Mouse (Mus musculus) left cerebral cortex, postnatal 25 days (tissue): ENCODE data around the gene Rffl. TPM values are rescaled to one million over a fixed set of nuclear protein-coding genes. Genes with fewer than 3 reads are reported as not detected.

Experiments
- DNase-seq, 2 experiments: peaks; one replicate each; pipeline ENCODE4 v3.0.0; 2022; ENCODE audit warnings: low spot score in 2 of 2, mixed read lengths in 1 of 2
- intact Hi-C: fragments of 180-260 bp; cut with DNase I; formaldehyde crosslinking; loops from one replicate; pipeline ENCODE4 v1.15.1; 2025
- total RNA-seq, 2 experiments: library from RNA; stranded (reverse); gene quantifications; 2 replicates each; pipeline ENCODE4 v1.2.3; 2021

Gene Rffl
- total RNA-seq, 2 experiments from 2014 or later, result 8.6 to 9.7 TPM

- intact Hi-C loops, result no loop called here
- no peak for DNase-seq
Observed at GRCm38 (mm10) chr11:82877726-82878344, 6.8 kb upstream of the Rffl start.

- intact Hi-C loops, result no loop called here
- DNase-seq, result no peak
Observed at GRCm38 (mm10) chr11:82875631-82876030, 4.6 kb upstream of the Rffl start.

- intact Hi-C loops, result loop anchor here (5.0 kb wide), 1 partner anchor 488 kb away; the partner anchor contains the start of gene Tmem132e
- DNase-seq, result no peak
Observed at GRCm38 (mm10) chr11:82874924-82875323, 3.9 kb upstream of the Rffl start.

- intact Hi-C loops, result loop anchor here (1.0 to 5.0 kb wide), 3 partner anchors 38 to 483 kb away; partner anchors contain the start of genes Lig3, Nle1 and Tmem132e
- peak; percentile 30 to 49 for DNase-seq
Observed at GRCm38 (mm10) chr11:82870173-82871030, 608 bp downstream of the Rffl start.

- intact Hi-C loops, result loop anchor here (2.0 to 5.0 kb wide), 2 partner anchors 89 to 482 kb away; partner anchors contain the start of genes Lig3 and Tmem132e
- DNase-seq, result no peak
Observed at GRCm38 (mm10) chr11:82869506-82870172, 1.4 kb downstream of the Rffl start.

DNA sequence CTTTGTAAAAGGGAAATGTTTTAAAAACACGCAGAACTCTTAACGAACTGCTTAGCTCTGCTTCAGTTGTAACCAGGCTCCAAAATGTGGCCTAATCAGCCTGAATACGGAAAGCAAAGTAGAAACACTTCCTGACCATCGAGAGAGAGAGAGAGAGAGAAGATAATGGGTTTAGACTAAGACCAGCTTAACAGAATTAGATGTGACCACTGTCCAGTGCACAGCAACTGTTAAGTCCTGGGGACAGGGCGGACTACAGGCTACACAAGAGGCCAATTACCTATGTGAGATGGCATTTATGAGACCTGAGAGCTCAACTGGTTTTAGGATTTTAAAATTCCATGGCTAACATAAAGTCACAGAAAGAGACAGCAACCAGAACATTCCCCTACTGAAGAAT, 3.1 kb downstream of the Rffl start:
- intact Hi-C loops, result no loop called here

GRCm38 (mm10) chr11:82866850-82867564, 4.0 kb downstream of the Rffl start:
- no peak for DNase-seq
- intact Hi-C loops, result no loop called here

More for the DNA sequence above, 3.1 kb downstream of the Rffl start:
- no peak for DNase-seq

GRCm38 (mm10) chr11:82865957-82866356, 5.1 kb downstream of the Rffl start:
- intact Hi-C loops, result no loop called here
- DNase-seq, result no peak

- intact Hi-C loops, result no loop called here
Observed at GRCm38 (mm10) chr11:82863488-82863931, 7.5 kb downstream of the Rffl start.

GRCm38 (mm10) chr11:82863059-82863458, 8.0 kb downstream of the Rffl start:
- DNase-seq, result no peak
- intact Hi-C loops, result no loop called here

More at GRCm38 (mm10) chr11:82863488-82863931, 7.5 kb downstream of the Rffl start:
- no peak for DNase-seq

DNA sequence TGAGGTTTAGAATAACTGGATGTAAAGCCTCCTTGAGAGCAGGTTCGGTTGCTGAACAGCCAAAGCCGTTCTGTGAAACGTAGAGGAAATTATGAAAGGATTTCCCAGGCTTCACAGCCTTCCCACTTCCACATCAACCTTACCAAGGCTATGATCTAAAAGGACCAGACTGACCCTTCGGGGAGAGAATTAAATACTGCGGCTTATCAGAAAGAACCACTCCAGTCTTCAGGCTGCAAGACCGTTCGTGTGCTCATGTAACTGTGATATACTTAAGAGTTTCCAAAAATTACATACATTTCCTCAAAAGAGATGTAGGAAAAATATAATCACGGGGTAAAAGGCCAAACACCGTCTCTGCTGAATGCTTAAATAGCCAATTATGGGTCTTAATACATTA, 8.4 kb downstream of the Rffl start:
- DNase-seq, result no peak
- intact Hi-C loops, result no loop called here

DNA sequence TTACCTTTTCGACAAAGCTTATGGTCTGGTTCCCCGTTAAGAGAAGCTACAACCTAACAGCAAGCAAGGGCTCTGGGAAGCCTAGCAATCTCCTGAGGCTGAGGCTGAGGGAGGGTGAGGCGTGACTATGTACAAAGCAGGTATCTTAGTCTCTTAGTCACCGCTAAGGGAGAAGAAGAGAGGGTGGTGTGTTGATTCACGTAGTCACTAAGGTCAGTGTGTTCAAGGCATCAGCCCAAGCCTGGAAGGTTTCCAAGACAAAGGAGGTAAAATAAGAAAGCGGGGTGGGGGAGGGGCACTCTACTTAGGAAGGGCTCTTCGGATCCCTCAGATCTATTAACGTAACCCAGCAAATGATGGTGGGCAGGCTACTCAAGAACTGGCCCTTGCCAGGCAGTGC, 9.5 kb downstream of the Rffl start:
- intact Hi-C loops, result no loop called here
- no peak for DNase-seq

DNA sequence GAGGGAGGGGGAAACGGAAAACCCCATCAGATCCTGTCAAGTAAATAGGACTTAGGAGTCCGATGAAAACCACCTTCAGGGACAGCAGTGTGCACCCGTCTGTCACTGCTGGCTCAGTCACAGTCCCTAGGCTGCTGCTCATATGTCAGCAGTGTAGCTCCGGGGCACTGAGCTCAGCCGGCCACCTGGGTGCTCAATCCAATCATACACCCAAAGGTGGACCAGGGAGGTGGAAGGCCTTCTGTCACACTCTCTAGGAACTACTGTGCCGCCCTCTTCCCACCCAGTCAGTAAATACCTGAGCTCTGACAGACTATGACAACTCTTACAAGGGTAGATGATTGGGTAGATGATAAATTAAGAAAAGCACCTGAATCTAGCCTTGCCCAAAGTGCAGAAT, 10.3 kb downstream of the Rffl start:
- intact Hi-C loops, result no loop called here
- DNase-seq, result no peak

- intact Hi-C loops, result no loop called here
- DNase-seq, result peak in 1 of 2 experiments; percentile 11
Observed at GRCm38 (mm10) chr11:82857307-82857848, 13.6 kb downstream of the Rffl start.

DNA sequence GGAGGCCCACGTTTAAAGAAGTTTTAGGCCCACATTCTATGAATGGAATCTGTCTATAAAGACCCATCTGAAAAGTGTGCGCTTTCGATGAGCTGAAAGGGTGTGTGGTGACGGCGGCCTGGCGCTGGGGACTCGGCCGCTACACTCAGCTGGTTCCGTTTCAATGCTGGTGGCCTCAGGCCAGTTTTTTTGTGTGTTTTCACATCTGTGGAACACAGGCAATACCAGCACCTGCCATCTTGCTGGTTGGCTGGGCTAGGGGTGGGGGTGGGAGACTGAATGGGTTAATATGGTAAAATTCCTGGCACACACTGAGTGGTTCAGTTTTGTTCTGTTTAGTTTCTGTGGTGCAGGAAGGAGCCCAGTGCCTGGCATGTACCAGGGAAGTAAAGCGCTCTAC, 15.0 kb downstream of the Rffl start:
- DNase-seq, result no peak
- intact Hi-C loops, result no loop called here

DNA sequence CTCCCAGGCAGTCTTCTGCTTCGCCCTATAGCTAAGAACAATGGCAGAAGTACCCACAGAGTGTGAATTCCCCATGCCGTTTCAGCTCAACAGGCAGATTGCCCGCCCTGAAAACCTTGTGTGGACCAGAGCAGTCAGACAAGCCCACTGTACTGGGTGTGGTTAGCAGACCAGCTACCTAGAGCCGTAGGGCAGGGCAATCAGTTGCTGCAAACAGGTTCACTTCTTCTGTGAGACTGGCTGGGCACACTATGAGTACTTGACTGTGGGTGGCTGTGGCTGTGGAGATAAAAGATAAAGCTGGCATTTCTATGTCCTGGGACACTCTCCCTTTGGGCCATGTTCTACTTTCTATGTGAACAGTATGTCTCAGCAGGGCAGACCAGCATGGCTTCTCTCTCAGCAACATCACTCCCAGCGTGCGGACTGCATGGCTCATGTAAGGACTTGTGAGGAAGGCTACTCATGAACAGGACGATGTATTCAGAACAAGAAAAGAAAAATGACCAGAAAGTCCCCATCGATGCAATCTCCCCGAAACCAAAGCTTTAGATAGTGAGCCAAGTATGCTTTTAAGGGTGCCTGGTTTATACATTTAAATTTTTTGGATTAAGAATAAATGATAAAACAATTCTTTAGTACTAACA, 15.6 kb downstream of the Rffl start:
- intact Hi-C loops, result no loop called here
- DNase-seq, result no peak

DNA sequence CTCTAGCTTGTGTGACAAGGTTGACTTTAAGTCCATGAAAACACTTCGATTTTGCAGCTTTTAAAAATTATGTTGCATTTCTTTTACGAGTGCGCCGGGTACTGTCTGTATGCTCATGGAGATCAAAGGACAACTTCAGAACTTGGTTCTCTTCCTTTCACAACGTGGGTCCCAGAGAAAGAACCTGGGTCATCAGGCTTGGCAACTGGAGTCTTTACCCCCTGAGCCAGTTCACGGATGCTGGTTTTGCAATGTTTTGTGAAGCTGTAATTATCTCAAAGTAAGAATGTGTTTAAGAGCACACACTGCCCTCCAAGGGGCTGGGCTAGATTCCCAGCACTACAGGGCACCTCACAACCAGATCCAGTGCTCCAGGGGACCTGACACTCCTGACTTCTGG, 16.9 kb downstream of the Rffl start:
- no peak for DNase-seq
- intact Hi-C loops, result no loop called here

DNA sequence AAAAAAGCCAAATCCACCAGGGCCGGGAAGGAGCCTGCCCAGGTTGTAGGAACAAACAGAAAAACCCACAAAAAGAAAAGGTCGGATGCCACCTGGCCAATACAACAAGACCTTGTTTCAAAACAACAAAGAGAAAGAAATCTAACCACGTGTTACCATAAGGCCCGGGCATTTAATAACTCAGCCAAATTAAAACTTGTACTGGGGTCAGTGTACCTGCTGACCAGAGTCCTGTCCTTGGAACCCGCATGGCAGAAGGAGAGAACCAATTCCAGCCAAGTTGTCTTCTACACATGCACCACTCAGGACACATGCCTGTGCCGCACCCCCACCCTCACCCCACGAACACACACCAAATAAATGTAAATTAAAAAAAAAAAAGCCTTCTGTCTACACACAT, 18.1 kb downstream of the Rffl start:
- DNase-seq, result no peak
- intact Hi-C loops, result no loop called here

DNA sequence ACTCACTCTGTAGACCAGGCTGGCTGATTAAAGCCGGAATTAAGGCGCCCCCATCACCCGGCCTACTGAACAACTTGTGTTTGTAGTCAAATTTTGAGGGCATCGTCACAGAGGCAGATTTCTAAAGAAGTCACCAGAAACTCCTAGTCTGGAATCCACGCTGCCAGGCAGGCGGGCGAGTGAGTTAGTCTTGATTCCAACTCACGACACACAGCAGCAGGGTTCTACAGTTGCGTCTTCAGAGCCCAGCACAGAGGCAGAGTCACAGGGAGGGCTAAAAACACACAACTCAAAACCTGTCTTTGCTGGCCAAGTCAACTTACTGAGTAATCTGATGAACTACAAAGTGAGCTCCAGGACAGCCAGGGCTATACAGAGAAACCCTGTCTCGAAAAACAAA, 18.5 kb downstream of the Rffl start:
- no peak for DNase-seq
- intact Hi-C loops, result no loop called here
